Mouse (Mus musculus): ENCODE measurements at regions not wholly inside any gene's neighbourhood (a gene's known extent, or its start where the extent isn't known, plus 50 kb on each side); places are given as distances from the start of the nearest gene placed in this dataset.

DNA sequence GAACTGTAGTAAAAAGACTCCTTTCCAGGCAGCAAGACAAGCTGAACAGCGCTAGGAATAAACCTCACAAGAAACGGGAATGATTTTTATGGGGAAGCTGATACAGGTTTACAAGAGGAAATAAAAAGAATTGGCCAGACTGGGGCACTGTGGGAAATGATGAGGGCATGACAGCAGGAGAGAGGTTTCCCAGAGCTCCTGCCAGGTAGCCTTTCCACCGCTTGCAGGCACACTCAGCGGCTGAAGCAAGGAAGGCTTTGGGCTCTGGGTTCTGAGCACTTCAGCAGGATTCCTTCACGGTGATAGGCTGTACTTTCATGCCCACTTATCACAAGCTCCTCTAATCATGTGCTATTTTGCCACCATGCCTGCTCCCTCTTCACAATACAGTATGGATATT, 114.2 kb upstream of the Syt13 start:
- TF ChIP-seq MYB (IDR thresholded peaks at IDR 0.05; ENCODE audit: low read depth, low read length): no peak
- TF ChIP-seq USF1 (IDR thresholded peaks at IDR 0.05; ENCODE audit: low read depth, low read length): no peak
- no peak for TF ChIP-seq TBP (IDR thresholded peaks at IDR 0.05; ENCODE audit: low read depth, low read length)
- no peak for TF ChIP-seq ZC3H11A (IDR thresholded peaks at IDR 0.05; ENCODE audit: low read depth, low read length)
- no peak for TF ChIP-seq RCOR1 (IDR thresholded peaks at IDR 0.05; ENCODE audit: low read depth, low read length)
- no peak for TF ChIP-seq TAL1 (IDR thresholded peaks at IDR 0.05; ENCODE audit: low read length)
- no peak for TF ChIP-seq USF2 (IDR thresholded peaks at IDR 0.05; ENCODE audit: borderline replicate concordance in 1 of 2, insufficient read depth in 1 of 2, low read depth in 1 of 2, low read length in 2 of 2)
- TF ChIP-seq ZNF384 (IDR thresholded peaks at IDR 0.05; ENCODE audit: low read depth, low read length): no peak
- TF ChIP-seq MYC (IDR thresholded peaks at IDR 0.05; ENCODE audit: low read depth, low read length): no peak
- TF ChIP-seq EP300 (IDR thresholded peaks at IDR 0.05; ENCODE audit: low read depth in 1 of 2, low read length in 2 of 2): no peak
- no peak for TF ChIP-seq POLR2A (IDR thresholded peaks at IDR 0.05; ENCODE audit: control insufficient read depth in 1 of 2, insufficient read depth in 1 of 2, low read depth in 1 of 2, low read length in 2 of 2, poor library complexity in 1 of 2)
- TF ChIP-seq POLR2AphosphoS2 (IDR thresholded peaks at IDR 0.05; ENCODE audit: low read length): no peak
- no peak for TF ChIP-seq CHD2 (IDR thresholded peaks at IDR 0.05; ENCODE audit: low read length)
- no peaks in the 10 kb centered on the region for H3K36me3 ChIP-seq (ENCODE audit: control insufficient read depth in 1 of 2, insufficient read depth in 2 of 2, low read length in 2 of 2)
- H3K79me2 ChIP-seq (ENCODE audit: control insufficient read depth, insufficient read depth, low read length, poor library complexity): no peaks in the 10 kb centered on the region
- no peak overlapping the region for H3K9ac ChIP-seq (ENCODE audit: control insufficient read depth, low read depth, low read length, poor library complexity, severe bottlenecking)
- H3K9me3 ChIP-seq (replicated peaks; ENCODE audit: insufficient read depth, low read length): no peaks in the 10 kb centered on the region
- no peak overlapping the region for H3K27ac ChIP-seq (ENCODE audit: control insufficient read depth, low read depth, low read length)
- peaks cover 2 to 9% of the 10 kb centered on the region in 2 experiments for H3K27me3 ChIP-seq (ENCODE audit: control insufficient read depth in 1 of 2, insufficient read depth in 2 of 2, low read length in 2 of 2)
- no peaks in the 10 kb centered on the region for H3K4me1 ChIP-seq (ENCODE audit: control insufficient read depth in 1 of 2, insufficient read depth in 2 of 2, low read length in 2 of 2)
- DNase-seq (ENCODE audit: low read depth, low spot score): no peak
- no peak overlapping the region for H3K4me3 ChIP-seq (ENCODE audit: control insufficient read depth in 1 of 2, insufficient read depth in 1 of 2, low read depth in 2 of 2, low read length in 2 of 2)

DNA sequence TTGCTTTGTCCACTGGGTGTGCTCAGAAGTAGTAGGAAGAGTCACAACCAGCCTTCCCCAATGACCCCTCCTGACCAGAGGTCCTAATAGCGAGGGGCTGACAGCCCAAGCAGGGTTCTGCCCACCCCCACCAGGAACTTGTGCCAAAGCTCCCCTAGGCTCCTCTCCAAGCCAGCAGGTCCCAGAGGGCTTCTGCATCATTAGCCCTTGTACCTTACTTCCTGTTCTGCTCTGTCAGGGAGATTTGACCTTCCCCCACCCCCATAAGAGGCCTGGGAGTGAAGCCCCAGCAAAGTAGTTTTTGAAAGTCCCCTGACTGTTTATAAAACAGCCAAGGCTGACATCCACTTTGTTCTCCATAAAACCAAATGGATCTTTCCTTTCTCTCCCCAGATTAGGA, 110.0 kb upstream of the Syt13 start:
- peaks cover 0 to 6% of the 10 kb centered on the region in 2 experiments; a peak in 3 of 4 replicates for H3K27me3 ChIP-seq (ENCODE audit: control insufficient read depth in 1 of 2, insufficient read depth in 2 of 2, low read length in 2 of 2)
- no peaks in the 10 kb centered on the region for H3K79me2 ChIP-seq (ENCODE audit: control insufficient read depth, insufficient read depth, low read length, poor library complexity)
- TF ChIP-seq EP300 (IDR thresholded peaks at IDR 0.05; ENCODE audit: low read depth in 1 of 2, low read length in 2 of 2) (no peak), SIN3A (IDR thresholded peaks at IDR 0.05; ENCODE audit: low read length) (no peak), JUND (IDR thresholded peaks at IDR 0.05; ENCODE audit: low read depth, low read length) (no peak), E2F4 (IDR thresholded peaks at IDR 0.05; ENCODE audit: borderline replicate concordance, low read depth, low read length) (no peak), NELFE (IDR thresholded peaks at IDR 0.05; ENCODE audit: low read depth, low read length) (no peak), POLR2A (IDR thresholded peaks at IDR 0.05; ENCODE audit: control insufficient read depth in 1 of 2, insufficient read depth in 1 of 2, low read depth in 1 of 2, low read length in 2 of 2, poor library complexity in 1 of 2) (no peak), USF2 (IDR thresholded peaks at IDR 0.05; ENCODE audit: borderline replicate concordance in 1 of 2, insufficient read depth in 1 of 2, low read depth in 1 of 2, low read length in 2 of 2) (no peak), MEF2A (IDR thresholded peaks at IDR 0.05; ENCODE audit: extremely low read depth, insufficient replicate concordance, low read depth, low read length, poor library complexity, severe bottlenecking) (no peak), MAFK (IDR thresholded peaks at IDR 0.05; ENCODE audit: borderline replicate concordance, low read depth, low read length) (no peak), RAD21 (IDR thresholded peaks at IDR 0.05; ENCODE audit: low read depth, low read length) (no peak), MYC (IDR thresholded peaks at IDR 0.05; ENCODE audit: low read depth, low read length) (no peak), ZNF384 (IDR thresholded peaks at IDR 0.05; ENCODE audit: low read depth, low read length) (no peak), ZKSCAN1 (IDR thresholded peaks at IDR 0.05; ENCODE audit: low read depth, low read length) (no peak)
- H3K4me1 ChIP-seq (ENCODE audit: control insufficient read depth in 1 of 2, insufficient read depth in 2 of 2, low read length in 2 of 2): no peaks in the 10 kb centered on the region
- H3K9me3 ChIP-seq (replicated peaks; ENCODE audit: insufficient read depth, low read length): no peaks in the 10 kb centered on the region
- no peak for DNase-seq (ENCODE audit: low read depth, low spot score)
- H3K27ac ChIP-seq (ENCODE audit: control insufficient read depth, low read depth, low read length): no peak overlapping the region
- no peak overlapping the region for H3K9ac ChIP-seq (ENCODE audit: control insufficient read depth, low read depth, low read length, poor library complexity, severe bottlenecking)
- no peak overlapping the region for H3K4me3 ChIP-seq (ENCODE audit: control insufficient read depth in 1 of 2, insufficient read depth in 1 of 2, low read depth in 2 of 2, low read length in 2 of 2)
- no peaks in the 10 kb centered on the region for H3K36me3 ChIP-seq (ENCODE audit: control insufficient read depth in 1 of 2, insufficient read depth in 2 of 2, low read length in 2 of 2)
